Mouse (Mus musculus) stomach, postnatal 0 days (tissue): ENCODE data around the gene Prkd2.

ENCODE experiments used
- CTCF ChIP-seq: IDR thresholded peaks from 2 replicates; pipeline ENCODE4 v1.5.1; 2016; ENCODE audit warnings: antibody characterized with exemption, low read depth, mild to moderate bottlenecking, moderate library complexity
- EP300 ChIP-seq: optimal IDR thresholded peaks from 2 replicates; pipeline ENCODE3; 2016; ENCODE audit warnings: antibody characterized with exemption

GRCm38 (mm10) chr7:16869497-16869896, 26.8 kb downstream of the Prkd2 start:
- TF ChIP-seq CTCF: no peak
- no peak for TF ChIP-seq EP300
